Mouse (Mus musculus) CH12.LX (cell line): Measurements from ENCODE around the gene Gm21818.
"Not testable (repeated sequence)": the region's sequence is repeated elsewhere in the genome, so short reads cannot be mapped to it uniquely, and the experiment has no call there.

ENCODE experiments used
- CHD1 ChIP-seq: IDR thresholded peaks from 2 replicates; pipeline ENCODE4 v1.6.1; 2012; ENCODE audit warnings: low read depth, low read length, improper control_type of control experiment, inconsistent platforms
- CTCF ChIP-seq, 2 experiments: IDR thresholded peaks in 1 of 2; conservative IDR thresholded peaks in 1 of 2; 2 replicates each; pipeline ENCODE4 v1.5.1; 2011 to 2012; ENCODE audit warnings: low read depth in 2 of 2, low read length in 2 of 2, improper control_type of control experiment in 1 of 2, inconsistent platforms in 1 of 2, mild to moderate bottlenecking in 1 of 2, moderate library complexity in 1 of 2
- EP300 ChIP-seq: IDR thresholded peaks from 2 replicates; pipeline ENCODE4 v1.6.1; 2011; ENCODE audit warnings: low read length, improper control_type of control experiment
- MAX ChIP-seq: IDR thresholded peaks from 2 replicates; pipeline ENCODE4 v1.6.1; 2011; ENCODE audit warnings: low read length, improper control_type of control experiment
- MAZ ChIP-seq: IDR thresholded peaks from 2 replicates; pipeline ENCODE4 v1.6.1; 2012; ENCODE audit warnings: low read depth, mild to moderate bottlenecking, inconsistent platforms, low read length, improper control_type of control experiment, moderate library complexity
- MXI1 ChIP-seq: IDR thresholded peaks from 2 replicates; pipeline ENCODE4 v1.6.1; 2011; ENCODE audit warnings: mild to moderate bottlenecking, low read depth, low read length, improper control_type of control experiment
- POLR2A ChIP-seq: IDR thresholded peaks from 2 replicates; pipeline ENCODE4 v1.6.1; 2011; ENCODE audit warnings: low read depth, mild to moderate bottlenecking, improper control_type of control experiment, low read length
- POLR2AphosphoS2 ChIP-seq: IDR thresholded peaks from 2 replicates; pipeline ENCODE4 v1.6.1; 2011; ENCODE audit warnings: low read depth, low read length, improper control_type of control experiment
- UBTF ChIP-seq: IDR thresholded peaks from 2 replicates; pipeline ENCODE4 v1.6.1; 2012; ENCODE audit warnings: low read depth, mild to moderate bottlenecking, inconsistent platforms, low read length, improper control_type of control experiment, moderate library complexity
- USF1 ChIP-seq: IDR thresholded peaks from 2 replicates; pipeline ENCODE4 v1.6.1; 2014; ENCODE audit warnings: low read depth, mild to moderate bottlenecking, inconsistent platforms, low read length, improper control_type of control experiment

DNA sequence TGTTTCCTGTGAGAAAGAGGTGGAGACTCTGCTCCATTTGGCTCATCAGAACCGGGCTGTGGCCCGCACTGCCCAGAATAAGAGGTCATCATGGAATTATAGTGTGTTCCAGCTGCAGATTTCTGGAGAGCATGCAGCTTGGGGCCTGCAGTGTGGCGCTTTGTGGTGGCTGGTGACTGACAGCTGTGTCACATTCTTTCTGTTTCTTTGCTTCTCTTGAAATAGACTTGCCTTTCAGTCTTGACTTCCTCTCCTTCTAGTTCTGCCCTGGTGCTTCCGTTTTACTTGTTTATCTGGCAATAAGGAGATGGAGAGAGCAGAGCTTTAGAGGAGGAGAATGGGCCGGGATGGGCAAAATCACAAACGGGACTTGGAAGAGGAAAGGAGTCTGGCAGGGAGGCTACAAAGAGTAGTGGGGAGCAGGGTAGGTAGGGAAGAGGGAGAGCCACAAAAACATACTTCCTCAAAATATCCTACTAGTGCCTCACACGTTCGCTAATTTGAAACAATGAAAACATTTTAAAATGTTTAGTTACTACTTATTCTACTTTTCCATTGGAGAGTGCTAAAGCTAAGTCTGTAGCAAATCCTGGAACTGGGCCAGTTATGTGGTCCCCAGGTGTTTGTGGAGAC lies 24.1 kb downstream of the Gm21818 start:
- not testable (repeated sequence) for TF ChIP-seq MAX; MAZ; POLR2AphosphoS2; CTCF (conservative IDR thresholded peaks at IDR 0.05 in 1 of 2, IDR thresholded peaks at IDR 0.05 in 1 of 2; ENCODE audit: low read depth in 2 of 2, low read length in 2 of 2); EP300; POLR2A; UBTF; MXI1; USF1; CHD1
